Mouse (Mus musculus) brown adipose tissue, adult 24 weeks (tissue): ENCODE results near the gene Gpr62. TPM values are rescaled to one million over a fixed set of nuclear protein-coding genes. Genes with fewer than 3 reads are reported as not detected.
A peak's percentile ranks its signal among the peaks of the same experiment; 100 is the strongest.

Experiments
- H3K27ac ChIP-seq: fragments of 200-500 bp; replicated peaks from 2 replicates; pipeline ENCODE4 v1.5.1; 2012; ENCODE audit warnings: low read depth, mild to moderate bottlenecking, low read length
- H3K4me1 ChIP-seq: fragments of 200-500 bp; 2 replicates; pipeline ENCODE4 v1.6.1; 2012; ENCODE audit warnings: low read length, mixed read lengths; ENCODE audit not compliant: control insufficient read depth, insufficient read depth, insufficient read length
- H3K4me3 ChIP-seq: fragments of 200-500 bp; 2 replicates; pipeline ENCODE4 v1.5.1; 2012; ENCODE audit warnings: low read depth, mild to moderate bottlenecking, low read length, moderate library complexity; ENCODE audit not compliant: insufficient read depth
- polyA plus RNA-seq: library from polyadenylated mRNA; stranded (reverse); fragments of >200 nt; gene quantifications from 2 replicates; pipeline ENCODE4 v1.2.4, GENCODE M21; 2012; ENCODE audit not compliant: missing spikeins, insufficient read depth, insufficient read length

The Gpr62 gene
- polyA plus RNA-seq, 1 experiment: not detected

DNA sequence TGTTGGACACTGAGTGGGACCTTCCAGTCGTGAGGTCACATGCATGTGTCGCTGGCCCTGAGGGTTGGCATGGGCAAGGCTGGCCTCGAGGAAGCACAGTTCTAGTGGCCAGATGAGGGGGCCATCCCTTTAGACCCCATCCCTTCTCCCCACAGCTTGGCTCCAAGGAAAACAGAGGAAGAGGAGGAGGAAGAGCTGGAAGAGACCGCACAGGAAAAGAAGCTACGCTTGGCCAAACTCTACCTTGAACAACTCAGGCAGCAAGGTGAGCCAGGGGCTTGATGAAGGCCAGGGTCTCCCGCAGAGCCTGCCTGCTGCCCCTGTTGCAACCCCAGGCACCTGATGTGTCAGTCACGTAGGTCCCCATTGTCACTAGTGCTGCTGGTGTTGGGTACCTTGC lies 14.8 kb upstream of the Gpr62 start:
- Histone ChIP-seq H3K4me3 (no peak overlapping the region), H3K27ac (no peak overlapping the region), H3K4me1 (peaks cover 6% of the 10 kb centered on the region)

DNA sequence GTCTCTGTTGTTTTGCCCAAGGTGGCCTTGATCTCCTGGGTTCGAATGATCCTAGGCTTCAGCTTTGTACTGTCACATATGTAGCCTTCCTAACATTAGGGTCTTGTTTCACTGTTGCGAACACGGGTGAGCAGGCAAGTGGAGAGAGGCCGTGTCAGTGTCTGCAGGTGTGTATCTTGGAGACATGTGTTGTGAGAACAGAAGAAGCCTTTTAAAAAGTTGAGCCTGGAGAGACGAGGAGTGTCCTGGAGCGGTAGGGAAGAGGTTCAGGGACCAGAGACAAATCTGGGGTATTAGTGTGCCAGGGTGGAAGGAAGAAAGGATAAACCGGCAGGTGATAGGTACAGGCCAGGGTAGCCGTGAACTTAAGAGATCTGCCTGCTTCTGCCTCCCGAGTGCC lies 12.4 kb upstream of the Gpr62 start:
- Histone ChIP-seq H3K27ac (no peak overlapping the region), H3K4me3 (peak overlapping the region; percentile 69; the same call in 1 of the 2 replicates), H3K4me1 (peaks cover 9% of the 10 kb centered on the region)

DNA sequence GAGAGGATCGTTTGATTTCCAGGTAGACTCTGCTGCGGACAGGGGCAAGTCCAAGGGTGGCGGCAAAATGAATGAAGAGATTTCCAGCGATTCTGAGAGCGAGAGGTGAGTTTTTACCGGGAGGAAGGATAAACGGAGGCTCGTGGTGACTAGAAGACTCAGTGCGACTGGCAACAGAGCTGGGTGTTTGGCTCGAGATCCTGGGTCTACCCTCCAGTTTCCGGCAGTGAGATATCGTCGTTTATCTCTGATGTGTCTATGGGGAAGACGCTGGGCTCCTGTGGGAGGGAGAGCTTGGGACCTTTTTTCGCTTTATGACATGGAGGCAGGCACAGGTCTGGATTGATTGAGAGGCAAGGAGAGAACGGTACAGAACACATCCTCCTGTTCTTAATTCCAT lies 11.9 kb upstream of the Gpr62 start:
- Histone ChIP-seq H3K27ac (no peak overlapping the region), H3K4me1 (peaks cover 9% of the 10 kb centered on the region), H3K4me3 (peak overlapping the region; percentile 69)

DNA sequence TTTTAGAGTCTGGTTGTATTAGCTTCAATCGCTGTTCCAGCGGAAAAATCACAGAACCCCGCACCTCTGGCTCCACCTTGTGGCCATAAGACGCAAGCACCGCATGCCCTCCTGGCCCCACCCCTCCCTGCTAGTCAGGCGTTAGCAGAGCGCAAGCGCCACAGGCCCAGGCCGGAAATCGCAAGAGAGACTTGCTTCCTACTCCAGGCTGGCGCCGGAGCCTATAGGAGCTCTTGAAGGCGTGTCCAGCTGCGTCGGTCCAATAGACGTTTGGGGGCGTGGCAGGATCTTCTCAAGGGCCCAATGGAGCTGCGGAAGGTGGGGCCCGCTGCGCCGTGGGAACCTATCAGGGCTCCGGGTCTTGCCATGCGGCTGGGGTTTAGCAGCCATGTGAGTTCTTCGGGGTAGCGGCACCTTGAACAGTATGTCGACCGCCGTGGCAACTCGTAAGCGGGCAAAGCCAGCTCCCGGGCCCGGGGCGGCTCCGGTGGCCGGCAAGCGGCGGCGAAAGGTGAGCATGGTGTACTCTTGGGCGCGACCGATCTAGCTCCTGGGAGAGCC lies 11.3 kb upstream of the Gpr62 start, which contains the start of gene Parp3:
Gene Parp3 (minus strand): TSS at position 26 of the 561 bp plus-strand sequence.
- peak within 1 kb of the TSS; percentile 92 for H3K27ac ChIP-seq
- peak within 1 kb of the TSS; percentile 70 for H3K4me3 ChIP-seq
- peaks cover 9% of the 10 kb centered on the region for H3K4me1 ChIP-seq

DNA sequence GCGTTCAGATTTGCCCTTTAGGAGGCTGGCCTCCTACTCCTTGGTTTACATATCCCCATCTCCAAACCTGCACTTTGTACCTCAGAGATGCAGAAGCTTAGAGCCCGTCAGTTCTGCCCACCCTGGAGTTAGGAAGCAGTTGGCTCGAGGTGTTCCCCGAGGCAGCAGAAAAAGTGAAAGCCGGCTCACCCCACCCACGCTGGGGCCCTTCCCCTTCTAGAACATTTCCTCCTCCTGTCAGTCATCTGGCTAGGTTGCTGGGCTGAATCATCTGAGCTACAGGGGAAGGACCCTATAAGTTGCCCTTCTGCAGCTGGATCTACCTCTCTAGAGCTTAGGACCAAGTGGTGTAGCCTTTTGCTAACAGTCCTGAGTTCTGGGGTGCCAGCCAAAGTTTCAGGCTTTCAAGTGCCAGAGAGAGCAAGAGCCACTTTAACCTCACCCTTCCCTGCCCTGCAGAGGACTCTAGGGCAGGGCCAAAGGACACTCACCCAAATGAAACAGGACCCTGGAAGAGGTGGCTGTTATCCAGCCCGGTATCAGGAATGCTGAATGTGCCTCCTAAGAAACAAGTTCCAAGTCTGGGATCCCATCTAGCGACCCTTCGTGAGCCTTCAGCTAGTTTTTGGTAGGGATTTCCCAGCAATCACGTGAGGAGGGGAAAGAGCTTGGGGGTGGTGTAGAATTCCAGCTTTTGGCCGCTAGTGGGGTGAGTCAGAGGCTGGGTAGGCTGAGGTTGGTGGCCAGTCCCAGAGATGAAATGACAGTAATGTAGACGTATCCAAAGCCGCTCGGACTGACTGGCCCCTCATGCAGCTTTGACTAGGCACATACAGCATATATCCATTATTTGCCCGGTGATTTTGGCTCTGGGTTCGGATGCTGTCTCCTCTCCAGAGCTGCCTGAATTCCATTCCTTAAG lies 10.5 kb upstream of the Gpr62 start:
- peaks cover 9% of the 10 kb centered on the region for H3K4me1 ChIP-seq
- peak overlapping the region; percentile 70 for H3K4me3 ChIP-seq
- H3K27ac ChIP-seq: peak overlapping the region; percentile 92

DNA sequence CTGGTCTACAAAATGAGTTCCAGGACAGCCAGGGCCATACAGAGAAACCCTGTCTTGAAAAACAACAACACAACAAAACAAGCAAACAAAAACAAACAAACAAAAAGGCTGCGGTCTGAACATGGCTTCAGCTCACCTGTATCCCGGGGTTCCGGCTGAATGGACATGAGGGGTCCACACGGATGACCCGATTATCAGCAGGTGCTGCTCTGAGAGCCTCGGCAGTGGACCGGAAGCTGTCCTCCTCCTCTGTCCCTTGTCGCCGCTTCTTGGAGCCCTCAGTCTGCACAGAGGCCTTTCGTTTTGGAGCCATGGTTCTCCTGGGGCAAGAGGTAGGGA lies 9.9 kb upstream of the Gpr62 start, which contains the start of gene Rrp9:
Gene Rrp9 (plus strand): TSS at position 301 of the 339 bp plus-strand sequence.
- H3K4me3 ChIP-seq: peak within 1 kb of the TSS; percentile 70
- H3K4me1 ChIP-seq: peaks cover 9% of the 10 kb centered on the region
- peak within 1 kb of the TSS; percentile 92 for H3K27ac ChIP-seq

DNA sequence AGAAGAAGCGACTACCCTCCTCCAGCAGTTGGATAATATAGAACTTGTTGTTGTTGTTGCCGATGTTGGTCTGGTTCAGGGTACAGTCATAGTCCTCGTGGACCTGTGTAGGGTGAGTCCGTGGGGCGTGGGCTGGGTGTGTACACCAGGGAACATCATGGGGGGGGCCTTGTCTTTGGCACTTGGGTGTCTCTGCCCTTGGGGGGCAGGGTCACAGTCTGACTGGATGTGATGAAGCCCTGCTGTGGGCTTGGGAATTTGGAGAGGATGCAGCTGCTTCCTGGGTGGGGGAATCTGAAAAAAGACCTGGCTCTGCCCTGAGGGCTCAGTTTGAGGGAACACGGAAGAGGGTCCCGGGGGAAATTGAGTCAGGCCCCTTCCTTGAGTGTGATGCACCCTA lies 9.3 kb upstream of the Gpr62 start:
- Histone ChIP-seq H3K4me1 (peaks cover 9% of the 10 kb centered on the region), H3K27ac (peak overlapping the region; percentile 92), H3K4me3 (peak overlapping the region; percentile 70)

DNA sequence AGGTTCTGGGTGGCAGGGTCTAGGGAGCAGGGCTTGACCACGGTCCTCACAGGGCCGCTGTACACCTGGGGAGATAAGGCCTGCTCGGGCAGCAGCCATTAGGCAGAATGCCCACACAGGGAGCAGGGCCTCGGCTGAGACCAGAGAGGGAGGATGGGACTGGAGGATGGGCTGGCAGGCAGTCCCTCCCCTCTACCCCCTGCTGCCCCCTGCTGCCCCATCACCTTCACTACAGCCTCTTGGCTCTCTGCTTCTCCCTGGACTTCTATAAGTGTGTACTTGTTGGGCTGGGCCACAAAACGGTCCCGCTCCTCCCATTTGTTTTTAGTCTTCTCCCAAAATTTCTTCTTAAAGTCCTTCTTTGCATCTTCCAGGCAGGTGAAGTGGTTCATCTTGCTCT lies 8.7 kb upstream of the Gpr62 start:
- no peak overlapping the region for H3K27ac ChIP-seq

DNA sequence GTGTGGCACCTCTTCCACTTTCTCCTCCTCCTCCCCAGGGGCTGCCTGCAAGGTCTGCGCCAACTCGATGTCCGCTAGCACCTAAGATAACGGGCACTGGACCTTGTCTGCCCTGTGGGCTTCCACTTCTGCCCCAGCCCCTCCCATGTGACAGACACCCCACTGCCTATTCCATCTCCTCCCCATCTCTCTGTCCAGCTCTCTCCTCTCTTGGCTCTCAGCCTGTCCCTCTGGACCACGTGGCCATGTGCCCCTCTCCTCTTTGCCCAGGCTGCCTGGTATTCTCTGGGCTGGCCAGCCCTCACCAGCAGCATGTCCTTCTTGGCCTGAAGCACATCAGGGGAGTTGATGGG lies 8.0 kb upstream of the Gpr62 start:
- Histone ChIP-seq H3K27ac (no peak overlapping the region), H3K4me3 (no peak overlapping the region), H3K4me1 (peaks cover 9% of the 10 kb centered on the region)

More for the DNA sequence above, 8.7 kb upstream of the Gpr62 start:
- 0 out of 2 replicates have a peak overlapping the region, but pooled peaks have one; percentile 16 for H3K4me3 ChIP-seq
- peaks cover 9% of the 10 kb centered on the region for H3K4me1 ChIP-seq

DNA sequence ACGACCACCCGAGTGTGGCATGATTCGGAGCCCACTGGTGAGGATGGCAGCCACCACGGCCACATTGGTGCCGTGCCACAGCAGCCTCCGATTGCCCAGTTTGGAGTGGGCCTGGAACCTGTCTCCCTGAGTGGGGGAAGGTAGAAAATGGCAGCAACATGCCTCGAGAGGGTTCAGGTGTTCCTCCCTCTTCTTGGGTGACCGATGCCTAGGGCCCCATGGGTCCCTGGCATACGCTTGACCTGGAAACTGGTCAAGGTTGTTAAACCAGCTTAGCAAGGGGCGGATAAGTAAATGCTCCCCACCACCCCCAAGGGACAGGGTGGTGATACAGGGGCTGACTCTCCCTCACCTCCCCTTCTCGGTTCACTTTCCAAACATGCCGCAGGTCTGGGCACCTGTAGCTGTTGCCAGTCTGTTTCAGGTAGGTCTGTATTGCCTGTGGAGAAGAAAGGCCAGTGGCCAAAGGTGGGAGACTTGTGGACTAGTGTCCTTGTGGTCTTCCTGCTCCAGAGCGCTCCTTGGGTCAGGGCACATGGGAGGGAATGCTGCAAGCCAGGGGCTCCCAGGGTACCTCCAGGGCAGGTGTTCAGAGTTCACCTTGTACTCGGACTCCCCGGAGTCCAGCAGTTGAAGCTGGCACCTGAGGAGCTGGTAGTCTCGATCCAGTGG lies 7.5 kb upstream of the Gpr62 start:
- H3K27ac ChIP-seq: no peak overlapping the region
- peaks cover 9% of the 10 kb centered on the region for H3K4me1 ChIP-seq
- no peak overlapping the region for H3K4me3 ChIP-seq

DNA sequence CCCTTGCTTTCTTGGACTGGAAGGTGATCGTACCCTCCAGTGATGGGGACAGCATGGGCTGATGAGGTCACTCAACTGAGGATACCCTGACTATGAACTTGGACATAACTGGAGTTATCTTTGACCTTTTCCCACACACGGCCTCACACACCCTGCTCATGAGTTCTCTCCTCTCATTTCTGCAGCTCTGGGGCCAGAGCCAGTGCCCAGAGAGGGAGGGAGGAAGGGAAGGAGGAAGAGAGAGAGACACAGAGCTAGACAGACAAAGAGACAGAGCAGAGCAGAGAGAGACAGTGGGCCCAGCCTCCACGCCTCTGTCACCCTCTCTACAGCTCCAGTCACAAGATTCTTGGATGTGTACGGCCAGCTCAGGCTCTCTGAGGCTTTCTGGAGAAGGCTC lies 6.6 kb upstream of the Gpr62 start:
- Histone ChIP-seq H3K4me3 (no peak overlapping the region), H3K4me1 (peaks cover 4% of the 10 kb centered on the region), H3K27ac (peak overlapping the region; percentile 60)

DNA sequence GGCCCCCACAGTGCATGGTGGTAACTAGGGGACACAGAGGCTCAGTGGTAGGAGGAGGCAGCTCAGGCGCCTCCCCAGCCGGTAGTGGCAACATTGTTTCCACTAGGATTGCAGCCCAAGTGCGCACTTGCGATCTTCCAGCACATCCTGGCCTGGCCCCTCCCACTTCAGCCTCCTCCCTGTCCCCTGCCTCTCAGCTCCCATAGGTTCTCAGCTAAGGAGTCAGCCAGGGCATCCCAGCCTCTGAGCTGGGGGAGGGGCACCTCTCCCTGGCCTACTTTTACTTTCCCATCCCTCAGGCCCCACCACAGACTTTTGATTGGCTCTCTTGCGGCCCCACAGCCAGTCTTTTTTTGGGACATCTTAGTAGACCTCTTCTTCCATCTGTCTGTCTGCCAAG lies 6.2 kb upstream of the Gpr62 start:
- H3K27ac ChIP-seq: peak overlapping the region; percentile 60
- peak overlapping the region; percentile 13; the same call in 1 of the 2 replicates for H3K4me3 ChIP-seq
- H3K4me1 ChIP-seq: peaks cover 4% of the 10 kb centered on the region

DNA sequence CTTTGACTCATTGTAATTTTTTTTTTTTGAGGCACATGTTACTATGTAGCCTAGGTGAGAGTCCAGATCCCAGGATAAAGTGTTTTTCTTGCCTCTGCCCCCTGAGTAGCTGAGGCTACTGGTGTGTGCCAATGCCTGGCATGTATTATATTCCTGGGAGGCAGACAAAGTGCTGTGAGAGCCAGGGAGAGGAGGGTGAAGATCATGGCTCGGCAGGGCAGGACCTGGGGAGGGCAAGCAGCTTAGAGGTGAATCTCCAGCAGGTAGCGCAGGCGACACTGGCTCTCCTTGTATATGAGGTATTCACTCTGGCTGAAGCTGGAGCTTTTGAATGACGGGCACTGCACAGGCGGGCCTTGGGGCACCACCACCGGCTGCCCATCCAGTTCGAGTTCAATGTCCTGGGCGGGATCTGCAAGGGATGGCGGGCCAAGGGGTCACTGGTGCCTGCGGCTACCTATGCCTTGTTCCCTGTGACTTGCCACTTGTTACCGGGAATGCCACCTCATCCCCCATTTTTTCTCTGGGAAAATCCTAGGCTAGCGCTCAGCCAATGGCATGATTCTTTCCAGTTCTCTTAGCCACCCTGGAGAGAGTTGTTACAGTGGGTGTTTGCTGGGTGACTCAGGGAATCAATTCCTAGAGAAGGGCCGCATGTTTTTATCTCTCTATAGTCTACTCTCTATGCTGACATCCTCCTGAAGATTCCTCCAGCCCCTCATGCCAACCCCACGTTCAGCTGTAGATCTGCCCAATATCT lies 5.4 kb upstream of the Gpr62 start:
- Histone ChIP-seq H3K4me3 (peak overlapping the region; percentile 13; the same call in 1 of the 2 replicates), H3K27ac (peak overlapping the region; percentile 24; the same call in 1 of the 2 replicates), H3K4me1 (peaks cover 4% of the 10 kb centered on the region)

DNA sequence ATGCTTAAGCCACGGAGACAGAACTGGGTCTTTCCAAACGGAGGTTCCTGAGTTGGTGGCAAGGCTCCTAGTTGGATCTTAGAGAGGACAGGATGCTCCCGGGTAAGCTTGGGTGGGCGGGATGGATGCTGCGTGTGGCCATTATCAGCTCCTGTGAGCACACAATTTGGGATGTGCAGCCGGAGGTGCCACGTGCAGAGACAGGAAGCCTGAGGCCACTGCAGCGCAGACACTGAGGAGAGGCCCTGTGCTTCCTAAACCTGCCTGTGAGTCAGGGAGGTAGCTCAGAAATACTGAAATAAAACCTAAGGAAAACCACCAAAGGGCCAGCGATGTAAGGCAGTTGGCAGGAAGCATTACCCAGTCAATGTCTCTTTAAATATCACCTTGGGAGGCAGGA lies 4.0 kb upstream of the Gpr62 start:
- Histone ChIP-seq H3K27ac (no peak overlapping the region), H3K4me3 (no peak overlapping the region), H3K4me1 (no peaks in the 10 kb centered on the region; the same call in none of the 2 replicates)

DNA sequence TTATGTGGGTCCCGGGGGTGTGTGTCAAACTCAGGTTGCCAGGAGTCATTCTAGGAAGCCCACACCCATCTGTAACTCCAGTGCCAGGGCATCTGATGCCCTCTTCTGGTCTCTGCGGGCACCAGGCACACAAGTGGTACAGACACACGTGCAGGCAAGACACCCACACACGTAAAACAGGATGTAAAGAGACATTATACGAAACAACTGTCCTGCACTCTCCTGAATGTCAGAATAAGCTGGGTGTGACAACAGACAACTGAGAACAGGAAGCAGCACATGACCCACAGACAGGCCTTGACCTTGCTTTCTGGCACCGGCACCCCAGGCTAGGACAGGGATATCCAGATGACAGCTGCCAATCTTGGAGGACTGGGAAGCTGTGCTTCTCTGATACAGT lies 3.6 kb upstream of the Gpr62 start:
- Histone ChIP-seq H3K4me3 (no peak overlapping the region), H3K27ac (no peak overlapping the region), H3K4me1 (no peaks in the 10 kb centered on the region; the same call in none of the 2 replicates)
